Mouse (Mus musculus): ENCODE results near the gene Uck2.

The Uck2 gene

DNA sequence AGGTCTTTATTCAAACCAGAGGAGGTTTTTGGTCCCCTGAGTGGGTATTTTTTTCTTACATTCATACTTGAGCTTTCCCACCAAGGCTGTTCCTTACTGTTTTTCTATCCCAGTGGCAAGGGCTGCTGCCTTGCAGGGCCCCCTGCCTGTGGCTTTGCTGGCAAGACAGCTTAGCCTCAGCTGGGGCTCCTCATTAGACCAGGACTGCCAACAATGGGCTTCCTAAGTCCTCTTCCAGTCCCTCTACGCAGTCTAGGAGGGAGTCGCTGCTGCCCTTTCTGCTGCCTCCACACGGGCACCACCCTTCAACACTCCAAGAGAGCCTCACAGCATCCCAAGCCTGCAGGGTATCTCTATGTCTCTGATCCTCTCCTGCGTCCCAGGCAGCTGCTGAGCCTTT lies 76.3 kb downstream of the Uck2 start:
- peak in 1 of 2 experiments; percentile 33 for DNase-seq

DNA sequence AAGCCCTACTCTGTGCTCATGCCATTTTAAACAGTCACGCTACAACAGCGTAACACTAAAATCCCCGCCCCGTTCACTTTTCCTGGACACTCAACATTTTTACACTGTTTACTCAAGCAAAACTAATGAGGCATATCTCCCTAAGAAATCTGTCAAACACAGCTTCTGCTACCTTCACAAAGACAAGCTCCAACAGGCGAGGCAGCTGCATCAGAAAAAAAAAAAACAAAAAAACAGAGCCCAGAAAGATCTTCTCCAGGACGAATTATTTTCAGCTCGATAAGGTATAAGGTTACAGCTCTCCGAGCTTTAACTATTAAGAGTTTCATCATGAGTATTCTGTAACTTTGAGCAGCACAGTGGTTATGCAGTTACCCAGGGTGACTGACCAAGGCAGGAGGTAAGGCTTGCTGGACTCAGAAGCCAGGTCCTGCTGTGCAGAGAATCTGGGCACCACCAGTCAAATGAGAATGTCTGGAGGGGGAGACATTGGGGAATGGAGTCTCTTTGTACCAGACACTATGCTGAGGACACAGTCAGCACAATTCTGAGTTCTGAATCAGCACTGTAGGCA lies 79.9 kb downstream of the Uck2 start:
- peak in 1 of 2 experiments; percentile 46 for DNase-seq

GRCm38 (mm10) chr1:167204421-167204820 lies 80.7 kb downstream of the Uck2 start:
- no peak for DNase-seq

DNA sequence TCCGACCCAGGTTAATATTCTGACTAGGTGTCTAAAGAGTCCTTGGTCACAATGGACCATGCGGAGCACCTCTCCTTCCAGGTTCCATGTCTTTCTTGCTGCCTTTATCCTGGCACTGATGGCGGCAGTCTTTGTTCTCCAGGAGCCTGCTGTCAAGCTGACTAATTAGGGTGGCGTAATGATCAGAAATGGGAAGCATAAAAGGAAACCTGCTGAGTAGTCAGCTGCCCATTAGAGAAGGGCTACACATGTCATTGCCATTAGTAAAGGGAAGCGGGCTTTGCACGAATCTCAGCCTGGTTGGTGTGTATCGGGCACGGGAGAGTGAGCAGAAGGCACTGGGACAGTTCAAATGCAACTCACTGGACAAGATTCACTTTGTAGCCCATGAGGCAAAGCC lies 90.4 kb downstream of the Uck2 start:
- peak; percentile 75 to 77 for DNase-seq

GRCm38 (mm10) chr1:167187791-167188190 lies 97.3 kb downstream of the Uck2 start:
- DNase-seq, result no peak

DNA sequence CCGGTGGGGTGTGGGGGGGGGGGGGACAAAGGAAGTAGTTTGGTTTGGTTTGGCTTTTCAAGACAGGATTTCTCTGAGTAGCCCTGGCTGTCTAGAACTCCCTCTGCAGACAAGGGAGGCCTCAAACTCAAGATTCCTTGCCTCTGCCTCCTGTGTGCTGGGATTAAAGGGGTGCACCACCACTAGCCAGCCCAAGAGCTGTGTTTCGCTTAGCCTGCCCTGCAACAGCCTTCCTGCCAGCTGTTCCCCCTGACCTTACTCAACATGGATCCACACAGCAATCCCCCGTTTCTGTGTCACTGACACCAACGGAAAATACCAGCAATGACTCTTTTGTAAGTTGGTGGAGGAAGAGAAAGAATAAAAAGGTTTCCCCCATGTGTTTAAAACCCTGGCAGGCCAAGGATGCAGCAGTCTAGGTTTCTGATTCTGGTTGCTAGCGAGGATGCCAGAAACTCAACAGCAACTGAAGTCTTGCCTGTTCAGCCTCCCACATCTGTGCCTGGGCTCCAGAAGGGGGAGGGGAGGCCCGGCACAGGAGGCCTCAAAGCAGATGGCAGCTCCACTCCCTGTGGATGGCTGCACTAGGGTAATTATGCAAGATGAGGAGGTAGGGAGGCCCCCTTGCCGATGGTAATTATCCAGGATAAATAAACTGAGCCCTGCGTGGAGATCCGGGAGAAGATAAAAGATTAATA lies 103.1 kb downstream of the Uck2 start:
- DNase-seq, result no peak
